In the genomic region with DNA sequence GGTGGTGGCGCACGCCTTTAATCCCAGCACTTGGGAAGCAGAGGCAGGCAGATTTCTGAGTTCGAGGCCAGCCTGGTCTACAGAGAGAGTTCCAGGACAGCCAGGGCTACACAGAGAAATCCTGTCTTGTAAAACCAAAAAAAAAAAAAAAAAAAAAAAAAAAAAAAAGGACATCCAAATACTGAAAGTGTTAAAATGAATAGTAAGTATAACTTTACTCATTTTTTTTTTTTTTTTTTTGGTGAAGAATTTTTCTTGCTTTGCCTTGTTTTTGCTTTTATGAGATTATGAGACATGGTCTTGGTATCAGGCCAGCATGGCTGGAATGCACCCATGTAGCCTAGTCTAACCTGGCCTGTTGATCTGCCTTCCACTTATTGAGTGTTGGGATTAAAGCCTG, we compare ENCODE assay signal across 8 mouse cellular contexts. TPM values are rescaled to one million over a fixed set of nuclear protein-coding genes. Genes with fewer than 3 reads are reported as not detected.
DNase-seq lines count a peak whose midpoint lies in the region; TF ChIP-seq lines count a peak whose summit lies in the region.
"Not testable (repeated sequence)": the region's sequence is repeated elsewhere in the genome, so short reads cannot be mapped to it uniquely, and the experiment has no call there.
"Had no signal": no experiment of that assay in that cellular context is flagged by ENCODE, and none has a peak within 500 bp of the region (broad histone marks: within the 10 kb centered on the region; RNA-seq: fewer than 3 reads in every experiment).

No protein-coding gene starts in this region.

- in situ Hi-C loops in CH12.LX (cut with MboI; ENCODE audit: low pct_ligation_motif_present, low pct_unique_long_range_greater_than_20kb, low sequenced_read_pairs); ES-E14 (cut with MboI; ENCODE audit: low sequenced_read_pairs in 2 of 2, unreplicated experiment in 2 of 2): not testable (repeated sequence)

- not testable (repeated sequence) for TF ChIP-seq RAD21 in CH12.LX (IDR thresholded peaks at IDR 0.05; ENCODE audit: low read depth, low read length); MEL (IDR thresholded peaks at IDR 0.05; ENCODE audit: low read depth, low read length)

- not testable (repeated sequence) for H3K9me3 ChIP-seq in CH12.LX (replicated peaks; ENCODE audit: low read length); ES-E14 (ENCODE audit: control insufficient read depth, insufficient read depth, low read depth, low read length); MEL (replicated peaks; ENCODE audit: insufficient read depth, low read length)

- H3K36me3 ChIP-seq in CH12.LX (replicated peaks in 1 of 2; ENCODE audit: control insufficient read depth in 1 of 2, insufficient read depth in 1 of 2, low read length in 1 of 2); ES-E14 (ENCODE audit: control insufficient read depth, insufficient read depth, low read length, poor library complexity, severe bottlenecking): not testable (repeated sequence)
- peaks cover 0 to 10% of the 10 kb centered on the region in 2 experiments; a peak in 2 of 4 replicates for H3K36me3 ChIP-seq in MEL (ENCODE audit: control insufficient read depth in 1 of 2, insufficient read depth in 2 of 2, low read length in 2 of 2)

- dilution Hi-C loops in CH12.LX (cut with MboI; ENCODE audit: extremely low pct_ligation_motif_present, extremely low pct_unique_long_range_greater_than_20kb, low sequenced_read_pairs), result not testable (repeated sequence)

- TF ChIP-seq POLR2A in CH12.LX (IDR thresholded peaks at IDR 0.05; ENCODE audit: low read depth, low read length); MEL (IDR thresholded peaks at IDR 0.05; ENCODE audit: control insufficient read depth in 1 of 2, insufficient read depth in 1 of 2, low read depth in 1 of 2, low read length in 2 of 2, poor library complexity in 1 of 2): not testable (repeated sequence)

- H3K9ac ChIP-seq in CH12.LX (ENCODE audit: insufficient read depth, low read depth); ES-E14 (ENCODE audit: insufficient read depth, low read depth, low read length, poor library complexity, severe bottlenecking); MEL (ENCODE audit: control insufficient read depth, low read depth, low read length, poor library complexity, severe bottlenecking): not testable (repeated sequence)

- not testable (repeated sequence) for H3K4me2 ChIP-seq in CH12.LX (ENCODE audit: insufficient read depth, low read depth, poor library complexity, severe bottlenecking)

- TF ChIP-seq EP300 in CH12.LX (IDR thresholded peaks at IDR 0.05; ENCODE audit: low read length); MEL (IDR thresholded peaks at IDR 0.05; ENCODE audit: low read depth in 1 of 2, low read length in 2 of 2): not testable (repeated sequence)

- not testable (repeated sequence) for DNase-seq in CH12.LX (ENCODE audit: extremely low read depth); ES-E14 (ENCODE audit: low read depth, low spot score); MEL (ENCODE audit: low read depth, low spot score)
- DNase-seq in NIH3T3 (ENCODE audit: low read depth), result peak; percentile 23
- DNase-seq in heart, adult 11 months, result peak; percentile 4

- TF ChIP-seq CTCF in CH12.LX (conservative IDR thresholded peaks at IDR 0.05 in 1 of 2, IDR thresholded peaks at IDR 0.05 in 1 of 2; ENCODE audit: low read depth in 2 of 2, low read length in 2 of 2); MEL (IDR thresholded peaks at IDR 0.05 in 2 of 3, conservative IDR thresholded peaks at IDR 0.05 in 1 of 3; ENCODE audit: control insufficient read depth in 1 of 3, insufficient read depth in 1 of 3, low read depth in 2 of 3, low read length in 3 of 3, poor library complexity in 1 of 3, severe bottlenecking in 1 of 3): not testable (repeated sequence)

- H3K27ac ChIP-seq in CH12.LX (ENCODE audit: insufficient read depth, low read depth); ES-E14 (ENCODE audit: insufficient read depth, low read depth, low read length, poor library complexity, severe bottlenecking); MEL (ENCODE audit: control insufficient read depth, low read depth, low read length): not testable (repeated sequence)

- H3K4me3 ChIP-seq in CH12.LX (replicated peaks in 1 of 3; ENCODE audit: low read depth in 2 of 3, low read length in 2 of 3, poor library complexity in 1 of 3); ES-E14 (ENCODE audit: insufficient read depth in 1 of 2, low read depth in 1 of 2, low read length in 2 of 2, poor library complexity in 1 of 2, severe bottlenecking in 1 of 2); MEL (ENCODE audit: control insufficient read depth in 1 of 2, insufficient read depth in 1 of 2, low read depth in 2 of 2, low read length in 2 of 2): not testable (repeated sequence)

- H3K4me1 ChIP-seq in CH12.LX (ENCODE audit: control insufficient read depth in 1 of 2, insufficient read depth in 2 of 2), result peaks cover 0 to 11% of the 10 kb centered on the region in 2 experiments; a peak in 3 of 4 replicates
- H3K4me1 ChIP-seq in ES-E14 (ENCODE audit: control insufficient read depth in 2 of 2, insufficient read depth in 2 of 2, low read length in 2 of 2, poor library complexity in 1 of 2); MEL (ENCODE audit: control insufficient read depth in 1 of 2, insufficient read depth in 2 of 2, low read length in 2 of 2): not testable (repeated sequence)

- not testable (repeated sequence) for H3K27me3 ChIP-seq in CH12.LX (replicated peaks); MEL (ENCODE audit: control insufficient read depth in 1 of 2, insufficient read depth in 2 of 2, low read length in 2 of 2)

- not testable (repeated sequence) for H3K79me2 ChIP-seq in CH12.LX (replicated peaks; ENCODE audit: control insufficient read depth, extremely low read depth, insufficient read depth, poor library complexity, severe bottlenecking); MEL (ENCODE audit: control insufficient read depth, insufficient read depth, low read length, poor library complexity)

TF ChIP-seq in CH12.LX, 34 proteins besides CTCF, POLR2A, EP300 and RAD21:
- peak; percentile 72 for TF ChIP-seq ZNF384 (IDR thresholded peaks at IDR 0.05; ENCODE audit: low read depth, low read length)
TF ChIP-seq in CH12.LX: peak in this region for 1; not testable (repeated sequence) for 33.

TF ChIP-seq in ES-E14, 5 proteins besides CTCF, POLR2A, EP300 and RAD21:
- TF ChIP-seq ZNF384 (IDR thresholded peaks at IDR 0.05; ENCODE audit: low read depth, low read length), result 0 out of 2 replicates have a peak, but pooled peaks have one; percentile 13

TF ChIP-seq in MEL, 35 proteins besides CTCF, POLR2A, EP300 and RAD21:
- peak; percentile 52 for TF ChIP-seq ZNF384 (IDR thresholded peaks at IDR 0.05; ENCODE audit: low read depth, low read length)

RNA-seq across cellular contexts. Expression of a gene that starts 8.6 kb away (rescaled TPM):
- total RNA-seq in CH12.LX (2012; rRNA removed), result 65.4 and 83.5 TPM in 2 replicates
- total RNA-seq in CH12.LX (2014; rRNA removed), result 124 and 146 TPM in 2 replicates
- 113 and 117 TPM in 2 replicates for polyA plus RNA-seq in CH12.LX (2012; ENCODE audit: insufficient read length, low read depth)
- 90.8 and 97.6 TPM in 2 replicates for total RNA-seq in ES-E14 (2012; rRNA removed)
- total RNA-seq in MEL (2012; rRNA removed), result 98.2 and 118 TPM in 2 replicates
- 100 to 1,000 TPM; 117 to 150 TPM for polyA plus RNA-seq in MEL (2012; ENCODE audit: insufficient read depth in 1 of 2, insufficient read length in 2 of 2, low read depth in 1 of 2, low replicate concordance in 2 of 2, missing spikeins in 1 of 2)

RNA-seq across cellular contexts. Expression of a gene that starts 58.4 kb away (rescaled TPM):
- not detected in 2 replicates for total RNA-seq in CH12.LX (2012; rRNA removed)
- not detected in 2 replicates for total RNA-seq in CH12.LX (2014; rRNA removed)
- polyA plus RNA-seq in CH12.LX (2012; ENCODE audit: insufficient read length, low read depth), result not detected in 2 replicates
- total RNA-seq in ES-E14 (2012; rRNA removed), result 0.27 TPM in 1 of 2 replicates, not detected in the other
- total RNA-seq in MEL (2012; rRNA removed), result not detected in 2 replicates
- not detected for polyA plus RNA-seq in MEL (2012; ENCODE audit: insufficient read depth in 1 of 2, insufficient read length in 2 of 2, low read depth in 1 of 2, low replicate concordance in 2 of 2, missing spikeins in 1 of 2)
- polyA plus RNA-seq: activated CD4-positive, CD25-positive, alpha-beta regulatory T cell, adult 4 months; CD4-positive, CD25-positive, alpha-beta regulatory T cell, adult 4 months; G1E had no signal
